Mouse (Mus musculus): ENCODE data around the gene Dydc1.

Dydc1 gene

GRCm38 (mm10) chr14:41098726-41099125 is 26.0 kb downstream of the Dydc1 start:
- DNase-seq (ENCODE audit: low read depth): no peak

DNA sequence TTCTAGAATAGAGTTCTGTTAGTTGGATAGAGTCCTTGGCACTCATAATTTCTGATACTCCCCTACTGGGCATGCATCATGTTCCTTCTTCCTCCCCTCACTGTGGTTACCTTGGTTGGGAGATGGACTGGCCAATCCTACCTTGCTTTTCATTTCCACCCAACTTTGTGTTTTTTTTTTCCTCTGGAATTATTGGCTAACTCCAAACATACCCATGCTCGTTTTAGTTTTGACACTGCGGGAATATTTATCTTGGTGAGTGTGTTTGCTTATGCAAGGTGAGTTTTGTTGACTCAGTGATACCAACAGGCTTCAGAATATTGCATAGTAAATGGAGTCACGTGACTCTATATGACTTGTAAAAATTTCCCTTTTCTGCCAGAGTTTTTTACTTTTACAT is 28.0 kb downstream of the Dydc1 start:
- no peak for DNase-seq (ENCODE audit: low read depth)

- DNase-seq (ENCODE audit: low read depth): no peak
These were observed 28.5 kb downstream of the Dydc1 start for GRCm38 (mm10) chr14:41101242-41101641.

DNA sequence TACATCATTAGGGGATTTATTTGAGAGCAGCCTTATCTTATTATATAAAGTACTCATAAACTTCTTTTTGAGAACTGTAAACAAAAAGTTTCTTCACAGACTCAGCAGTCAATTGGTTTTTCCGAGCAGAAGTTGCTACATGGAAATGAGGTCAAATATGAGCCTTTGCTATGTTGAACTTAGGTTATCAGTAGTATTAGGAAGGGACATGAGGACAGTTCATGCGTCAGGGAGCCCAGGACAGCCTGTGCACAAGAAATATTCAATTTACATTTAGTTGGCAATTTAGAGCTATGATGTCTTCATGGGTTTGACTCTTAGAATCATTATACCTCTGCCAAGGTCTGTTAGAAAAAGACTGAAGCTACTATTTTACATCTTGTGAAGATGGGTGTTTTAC is 29.6 kb downstream of the Dydc1 start:
- DNase-seq (ENCODE audit: low read depth): no peak

GRCm38 (mm10) chr14:41104853-41105444 is 32.2 kb downstream of the Dydc1 start, which contains the start of gene Mat1a:
Mat1a (plus strand) TSS chr14:41105035.
- no peak for DNase-seq (ENCODE audit: low read depth)

DNA sequence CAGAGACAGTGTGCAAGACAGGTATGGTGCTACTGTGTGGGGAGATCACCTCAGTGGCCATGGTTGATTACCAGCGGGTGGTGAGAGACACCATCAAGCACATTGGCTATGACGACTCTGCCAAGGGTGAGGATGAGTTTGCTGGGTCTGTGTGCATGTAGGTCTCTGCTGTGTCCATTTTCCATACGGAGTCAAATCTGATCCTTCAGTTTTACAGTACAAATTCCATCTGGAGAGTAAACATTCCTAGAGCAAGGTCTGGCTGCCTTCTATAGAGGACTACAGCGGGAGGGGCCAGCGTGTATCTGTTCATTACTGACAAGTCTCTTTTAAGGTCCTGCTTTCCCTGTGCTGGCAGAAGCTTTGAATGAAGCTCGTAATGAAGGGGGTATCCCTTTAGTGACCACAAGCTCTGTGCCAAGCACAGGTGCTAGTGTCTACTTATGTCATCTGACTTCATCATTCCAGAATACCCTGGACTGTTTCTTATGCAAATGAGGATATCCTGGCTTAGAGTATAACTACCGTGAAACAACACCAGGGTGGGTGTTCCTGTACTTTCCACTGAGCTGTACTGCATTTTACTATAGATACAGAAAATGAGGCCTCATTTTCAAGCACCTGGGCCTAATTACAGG is 38.4 kb downstream of the Dydc1 start:
- no peak for DNase-seq (ENCODE audit: low read depth)

GRCm38 (mm10) chr14:41112944-41113343 is 40.2 kb downstream of the Dydc1 start:
- no peak for DNase-seq (ENCODE audit: low read depth)

DNA sequence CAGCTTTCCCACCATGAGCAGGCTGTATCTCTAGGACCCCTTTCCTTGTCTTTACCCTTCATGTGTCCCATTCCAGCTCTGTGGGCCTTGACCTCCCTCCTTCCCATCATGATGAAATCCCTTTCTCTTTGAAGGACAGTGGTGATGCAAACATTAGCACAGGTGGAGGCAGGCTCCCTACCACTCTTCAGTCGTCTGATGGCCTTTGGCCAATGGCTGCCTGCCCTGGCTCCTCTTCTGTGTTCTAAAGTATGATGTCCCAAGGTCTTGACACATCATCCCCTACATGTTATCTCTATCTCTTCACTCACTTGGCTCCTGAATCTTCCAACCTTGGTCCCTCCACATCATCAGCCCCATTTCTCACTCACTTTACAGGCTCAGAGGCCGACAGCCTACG is 43.6 kb downstream of the Dydc1 start:
- no peak for DNase-seq (ENCODE audit: low read depth)

DNA sequence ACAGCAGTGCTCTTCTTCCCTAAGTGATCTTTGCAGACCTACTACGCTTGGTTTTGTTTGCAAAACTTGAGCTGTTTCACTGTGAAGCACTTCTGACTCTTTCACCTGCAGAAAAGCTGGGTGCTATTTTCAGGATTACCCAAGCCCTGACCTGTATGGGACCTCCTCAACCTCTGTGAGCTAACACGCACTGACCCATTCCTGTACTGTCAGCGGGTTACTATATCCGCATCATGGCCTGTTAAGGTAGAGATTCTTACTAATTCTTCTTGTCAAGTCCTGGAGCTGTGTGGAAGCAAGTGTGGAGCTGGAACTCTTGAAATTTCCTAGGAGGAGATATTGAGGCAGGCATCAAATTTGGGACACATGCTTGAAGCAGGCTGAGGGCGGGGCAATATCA is 52.0 kb downstream of the Dydc1 start:
- no peak for DNase-seq (ENCODE audit: low read depth)

GRCm38 (mm10) chr14:41127997-41128396 is 55.3 kb downstream of the Dydc1 start:
- no peak for DNase-seq (ENCODE audit: low read depth)

DNA sequence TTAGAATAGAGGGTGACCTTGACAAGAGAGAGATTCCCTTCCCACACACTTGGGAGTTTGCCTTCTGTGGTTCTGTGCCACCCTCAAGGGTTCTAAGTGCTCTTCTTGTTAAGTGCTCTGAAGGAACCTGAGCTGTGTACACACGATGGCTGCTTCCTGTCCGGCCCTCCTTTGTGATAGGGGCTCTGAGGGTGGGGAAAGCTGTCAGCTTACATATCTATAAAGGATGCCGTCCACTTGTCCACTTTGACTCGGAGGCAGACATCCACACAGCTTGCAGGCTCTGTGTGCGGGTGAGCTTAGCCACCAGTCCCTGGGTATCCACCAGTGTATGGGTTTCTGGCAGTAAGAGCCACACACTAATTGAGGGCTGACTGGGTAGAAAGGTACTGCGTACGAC is 58.8 kb downstream of the Dydc1 start, which contains the start of gene Sftpa1:
TSS of gene Sftpa1 (plus strand) at position 243 of the 400 bp plus-strand sequence.
- no peak for DNase-seq (ENCODE audit: low read depth)

GRCm38 (mm10) chr14:41137006-41137405 is 64.3 kb downstream of the Dydc1 start:
- no peak for DNase-seq (ENCODE audit: low read depth)

- no peak for DNase-seq (ENCODE audit: low read depth)
These were observed 68.0 kb downstream of the Dydc1 start for GRCm38 (mm10) chr14:41140686-41141085.
